Mouse (Mus musculus): Measurements from ENCODE around the gene Mgea5. TPM values are rescaled to one million over a fixed set of nuclear protein-coding genes. Genes with fewer than 3 reads are reported as not detected.

The Mgea5 gene
- polyA plus RNA-seq, 1 experiment = 27.3 TPM

DNA sequence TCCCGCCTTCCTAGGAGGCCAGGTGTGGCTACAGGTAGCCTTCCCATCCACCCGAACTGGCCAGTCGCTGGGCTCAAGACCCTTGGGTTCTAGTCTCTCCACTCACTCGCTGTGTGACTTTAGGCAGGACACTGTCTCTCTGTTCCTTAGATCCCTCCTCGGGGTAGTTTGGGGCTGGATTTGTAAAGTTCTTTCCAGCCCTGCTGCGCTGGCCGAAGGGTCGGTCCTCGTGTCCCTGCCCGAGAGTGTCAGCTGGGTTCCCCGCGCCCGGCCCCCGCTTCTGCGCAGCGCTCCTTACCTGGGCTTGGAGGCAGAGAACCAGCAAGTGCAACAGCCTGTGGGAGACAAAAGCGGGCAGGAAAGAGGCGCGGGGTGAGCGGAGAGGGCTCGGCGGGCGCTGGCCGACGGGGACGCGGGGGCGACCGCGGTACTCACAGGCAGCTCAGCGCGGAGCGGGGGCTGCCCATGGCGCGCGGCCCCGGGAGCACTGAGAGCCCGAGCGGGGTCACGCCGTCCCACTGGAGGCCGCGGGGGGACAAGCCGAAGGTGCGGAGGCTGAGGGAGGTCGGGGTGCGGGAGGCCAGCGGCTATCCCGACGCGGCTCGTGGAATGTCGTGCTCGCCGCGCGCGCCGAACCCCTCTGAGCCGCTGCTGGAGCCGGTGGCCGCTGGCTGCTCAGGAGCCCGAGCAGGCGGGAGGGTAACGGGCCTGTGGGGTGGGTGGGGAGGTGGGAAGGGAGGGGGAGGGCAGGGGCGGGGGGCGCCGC lies 41.2 kb downstream of the Mgea5 start, which contains the start of gene Fgf8:
Gene Fgf8, minus strand, starts transcription at position 698 of the 766 bp plus-strand sequence.
- no peak for TF ChIP-seq CTCF (conservative IDR thresholded peaks at IDR 0.05; ENCODE audit: insufficient read depth, insufficient read length, low read depth, low read length)
- no peak for TF ChIP-seq POLR2A (IDR thresholded peaks at IDR 0.05; ENCODE audit: low read depth, low read length)
- no peak for DNase-seq
- Histone ChIP-seq H3K27me3 (replicated peaks; ENCODE audit: control insufficient read depth, insufficient read depth, low read length) (peaks cover 12% of the 10 kb centered on the region), H3K27ac (ENCODE audit: insufficient read depth, low read depth, low read length) (no peak within 1 kb of the TSS), H3K4me1 (ENCODE audit: control insufficient read depth, insufficient read depth, low read length) (peaks cover 5% of the 10 kb centered on the region; the same call in 1 of the 2 replicates), H3K4me3 (ENCODE audit: insufficient read depth, low read depth, low read length) (peak within 1 kb of the TSS; percentile 40), H3K36me3 (ENCODE audit: control insufficient read depth, insufficient read depth, low read length) (no peaks in the 10 kb centered on the region)
- 2% methylated on average over 56 of the region's 68 CpGs for WGBS

- Histone ChIP-seq H3K4me3 (ENCODE audit: insufficient read depth, low read depth, low read length) (0 out of 2 replicates have a peak overlapping the region, but pooled peaks have one; percentile 11), H3K36me3 (ENCODE audit: control insufficient read depth, insufficient read depth, low read length) (no peaks in the 10 kb centered on the region), H3K4me1 (ENCODE audit: control insufficient read depth, insufficient read depth, low read length) (peaks cover 2% of the 10 kb centered on the region; the same call in 1 of the 2 replicates), H3K27me3 (replicated peaks; ENCODE audit: control insufficient read depth, insufficient read depth, low read length) (peaks cover 13% of the 10 kb centered on the region), H3K27ac (ENCODE audit: insufficient read depth, low read depth, low read length) (no peak overlapping the region)
- TF ChIP-seq POLR2A (IDR thresholded peaks at IDR 0.05; ENCODE audit: low read depth, low read length) = no peak
- TF ChIP-seq CTCF (conservative IDR thresholded peaks at IDR 0.05; ENCODE audit: insufficient read depth, insufficient read length, low read depth, low read length) = no peak
- no peak for DNase-seq
- WGBS = 21% methylated on average over 45 of the region's 45 CpGs
Observed at GRCm38 (mm10) chr19:45741431-45742217, 42.0 kb downstream of the Mgea5 start.

GRCm38 (mm10) chr19:45740817-45741216 lies 42.8 kb downstream of the Mgea5 start:
- Histone ChIP-seq H3K4me1 (ENCODE audit: control insufficient read depth, insufficient read depth, low read length) (no peaks in the 10 kb centered on the region), H3K27me3 (replicated peaks; ENCODE audit: control insufficient read depth, insufficient read depth, low read length) (peaks cover 13% of the 10 kb centered on the region)

GRCm38 (mm10) chr19:45740233-45740632 lies 43.4 kb downstream of the Mgea5 start:
- no peak for DNase-seq
- 40% methylated on average over 13 of the region's 13 CpGs for WGBS
- no peak for TF ChIP-seq POLR2A (IDR thresholded peaks at IDR 0.05; ENCODE audit: low read depth, low read length)
- no peak for TF ChIP-seq CTCF (conservative IDR thresholded peaks at IDR 0.05; ENCODE audit: insufficient read depth, insufficient read length, low read depth, low read length)
- Histone ChIP-seq H3K4me1 (ENCODE audit: control insufficient read depth, insufficient read depth, low read length) (no peaks in the 10 kb centered on the region), H3K36me3 (ENCODE audit: control insufficient read depth, insufficient read depth, low read length) (no peaks in the 10 kb centered on the region), H3K4me3 (ENCODE audit: insufficient read depth, low read depth, low read length) (no peak overlapping the region), H3K27ac (ENCODE audit: insufficient read depth, low read depth, low read length) (no peak overlapping the region), H3K27me3 (replicated peaks; ENCODE audit: control insufficient read depth, insufficient read depth, low read length) (peaks cover 13% of the 10 kb centered on the region)

More at GRCm38 (mm10) chr19:45740817-45741216, 42.8 kb downstream of the Mgea5 start:
- H3K36me3 ChIP-seq (ENCODE audit: control insufficient read depth, insufficient read depth, low read length) = no peaks in the 10 kb centered on the region
- no peak overlapping the region for H3K27ac ChIP-seq (ENCODE audit: insufficient read depth, low read depth, low read length)
- H3K4me3 ChIP-seq (ENCODE audit: insufficient read depth, low read depth, low read length) = no peak overlapping the region
- no peak for DNase-seq
- 63% methylated on average over 7 of the region's 7 CpGs for WGBS
- no peak for TF ChIP-seq CTCF (conservative IDR thresholded peaks at IDR 0.05; ENCODE audit: insufficient read depth, insufficient read length, low read depth, low read length)
- no peak for TF ChIP-seq POLR2A (IDR thresholded peaks at IDR 0.05; ENCODE audit: low read depth, low read length)

GRCm38 (mm10) chr19:45738521-45738920 lies 45.1 kb downstream of the Mgea5 start:
- Histone ChIP-seq H3K27ac (ENCODE audit: insufficient read depth, low read depth, low read length) (no peak overlapping the region), H3K4me3 (ENCODE audit: insufficient read depth, low read depth, low read length) (no peak overlapping the region), H3K27me3 (replicated peaks; ENCODE audit: control insufficient read depth, insufficient read depth, low read length) (peaks cover 13% of the 10 kb centered on the region), H3K36me3 (ENCODE audit: control insufficient read depth, insufficient read depth, low read length) (no peaks in the 10 kb centered on the region), H3K4me1 (ENCODE audit: control insufficient read depth, insufficient read depth, low read length) (no peaks in the 10 kb centered on the region)
- whole genome bisulfite sequencing = 80% methylated on average over 5 of the region's 5 CpGs
- no peak for TF ChIP-seq CTCF (conservative IDR thresholded peaks at IDR 0.05; ENCODE audit: insufficient read depth, insufficient read length, low read depth, low read length)
- no peak for TF ChIP-seq POLR2A (IDR thresholded peaks at IDR 0.05; ENCODE audit: low read depth, low read length)
- no peak for DNase-seq

GRCm38 (mm10) chr19:45737846-45738484 lies 45.7 kb downstream of the Mgea5 start:
- 92% methylated on average over 10 of the region's 10 CpGs for WGBS
- Histone ChIP-seq H3K27me3 (replicated peaks; ENCODE audit: control insufficient read depth, insufficient read depth, low read length) (peaks cover 12% of the 10 kb centered on the region), H3K36me3 (ENCODE audit: control insufficient read depth, insufficient read depth, low read length) (no peaks in the 10 kb centered on the region), H3K4me3 (ENCODE audit: insufficient read depth, low read depth, low read length) (no peak overlapping the region), H3K4me1 (ENCODE audit: control insufficient read depth, insufficient read depth, low read length) (no peaks in the 10 kb centered on the region), H3K27ac (ENCODE audit: insufficient read depth, low read depth, low read length) (no peak overlapping the region)
- TF ChIP-seq POLR2A (IDR thresholded peaks at IDR 0.05; ENCODE audit: low read depth, low read length) (no peak), CTCF (conservative IDR thresholded peaks at IDR 0.05; ENCODE audit: insufficient read depth, insufficient read length, low read depth, low read length) (no peak)
- DNase-seq = no peak
